Mouse (Mus musculus) lung, embryonic 15.5 days (tissue): ENCODE measurements around the gene Rtn2. TPM values are rescaled to one million over a fixed set of nuclear protein-coding genes. Genes with fewer than 3 reads are reported as not detected.

Experiments used
- ATAC-seq: fragments of 200-750 bp; cut with Nextera tagmentation; 2 replicates; pipeline ENCODE4 v1.8.0; 2017; ENCODE audit warnings: moderate number of reproducible peaks, borderline replicate concordance; ENCODE audit not compliant: low FRiP score, low TSS enrichment; ENCODE audit errors: extremely low read depth
- H3K27ac ChIP-seq: fragments of 300-500 bp; sonication (generic); 2 replicates; pipeline ENCODE4 v1.5.1; 2015; ENCODE audit warnings: moderate library complexity, mild to moderate bottlenecking, inconsistent platforms
- H3K27me3 ChIP-seq: fragments of 300-500 bp; sonication (generic); 2 replicates; pipeline ENCODE4 v1.6.1; 2015; ENCODE audit warnings: inconsistent platforms
- H3K36me3 ChIP-seq: fragments of 300-500 bp; sonication (generic); 2 replicates; pipeline ENCODE4 v1.6.1; 2015; ENCODE audit warnings: inconsistent platforms
- H3K4me1 ChIP-seq: fragments of 300-500 bp; sonication (generic); 2 replicates; pipeline ENCODE4 v1.6.1; 2015; ENCODE audit warnings: inconsistent platforms
- H3K4me2 ChIP-seq: fragments of 300-500 bp; sonication (generic); 2 replicates; pipeline ENCODE4 v1.6.1; 2015; ENCODE audit warnings: inconsistent platforms, mild to moderate bottlenecking, moderate library complexity
- H3K4me3 ChIP-seq: fragments of 300-500 bp; sonication (generic); 2 replicates; pipeline ENCODE4 v1.5.1; 2015; ENCODE audit warnings: mild to moderate bottlenecking, inconsistent platforms
- H3K9ac ChIP-seq: fragments of 300-500 bp; sonication (generic); 2 replicates; pipeline ENCODE4 v1.6.1; 2015; ENCODE audit warnings: inconsistent platforms
- H3K9me3 ChIP-seq: fragments of 300-500 bp; sonication (generic); 2 replicates; pipeline ENCODE4 v1.6.1; 2016; ENCODE audit warnings: inconsistent platforms
- WGBS: fragments of 180-500 bp; shearing (Covaris S2); methylation state at CpG from one replicate; pipeline ENCODE4 v1.1.7; 2015; 5-methylcytosine and 5-hydroxymethylcytosine counted together
- polyA plus RNA-seq: library from polyadenylated mRNA; unstranded; fragments of >200 nt; fragmentation: Nextera tagmentation; extraction: Ambion mirVana; gene quantifications from 2 replicates; pipeline ENCODE4 v1.2.1, GENCODE M21; 2015

Rtn2 gene
- polyA plus RNA-seq, 1 experiment from 2014 or later, result 11.4 TPM

DNA sequence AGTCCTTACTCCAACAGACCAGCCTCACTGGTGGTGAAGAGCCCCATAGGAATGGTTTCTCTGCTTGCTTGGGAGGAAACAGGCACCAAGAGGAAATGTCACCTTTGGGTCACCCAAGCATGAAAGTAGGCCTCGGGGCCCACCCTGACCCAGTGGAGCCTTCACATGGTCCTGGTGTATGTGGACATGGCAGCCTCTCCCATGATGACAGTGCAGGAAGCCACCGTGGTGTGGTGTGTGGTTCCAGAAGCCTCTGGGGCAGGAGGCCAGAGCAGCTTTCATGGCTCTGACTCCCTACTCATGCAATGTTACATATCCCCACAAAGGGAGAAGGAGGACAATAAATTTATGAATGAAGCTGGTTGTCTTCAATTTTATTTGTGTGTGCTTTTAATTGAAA lies 34.9 kb upstream of the Rtn2 start:
- 94% methylated on average over 2 of the region's 2 CpGs for WGBS
- no peak overlapping the region for H3K27ac ChIP-seq
- H3K27me3 ChIP-seq, result no peaks in the 10 kb centered on the region
- H3K36me3 ChIP-seq, result peaks cover 24% of the 10 kb centered on the region
- no peak overlapping the region for H3K4me2 ChIP-seq
- no peak overlapping the region for H3K4me3 ChIP-seq
- no peak overlapping the region for H3K9ac ChIP-seq
- no peaks in the 10 kb centered on the region for H3K4me1 ChIP-seq
- no peaks in the 10 kb centered on the region for H3K9me3 ChIP-seq
- no peak for ATAC-seq

DNA sequence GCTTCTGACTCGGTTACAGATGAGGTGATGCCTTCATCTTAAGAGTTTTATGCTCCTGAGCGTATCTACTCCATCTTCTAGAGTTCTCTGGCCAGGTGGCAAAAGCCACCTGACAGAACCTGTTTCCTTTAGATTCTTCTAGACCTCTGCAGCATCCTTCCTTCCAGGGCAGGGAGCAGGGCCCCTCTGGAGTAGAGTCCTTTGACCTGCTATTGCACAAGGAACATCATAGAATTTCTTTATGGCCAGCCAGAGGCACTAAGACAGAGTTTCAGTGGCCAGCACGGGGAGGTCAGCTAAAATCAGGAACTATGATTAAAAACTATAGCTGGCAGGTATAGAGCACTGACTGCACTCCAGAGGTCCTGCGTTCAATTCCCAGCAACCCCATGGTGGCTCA lies 30.3 kb upstream of the Rtn2 start:
- no peak for ATAC-seq
- H3K9me3 ChIP-seq, result no peaks in the 10 kb centered on the region
- H3K27me3 ChIP-seq, result no peaks in the 10 kb centered on the region
- no peak overlapping the region for H3K4me2 ChIP-seq
- H3K9ac ChIP-seq, result no peak overlapping the region
- no peak overlapping the region for H3K27ac ChIP-seq
- no peaks in the 10 kb centered on the region for H3K4me1 ChIP-seq
- peaks cover 30% of the 10 kb centered on the region for H3K36me3 ChIP-seq
- WGBS, result 73% methylated on average over 4 of the region's 4 CpGs
- no peak overlapping the region for H3K4me3 ChIP-seq

DNA sequence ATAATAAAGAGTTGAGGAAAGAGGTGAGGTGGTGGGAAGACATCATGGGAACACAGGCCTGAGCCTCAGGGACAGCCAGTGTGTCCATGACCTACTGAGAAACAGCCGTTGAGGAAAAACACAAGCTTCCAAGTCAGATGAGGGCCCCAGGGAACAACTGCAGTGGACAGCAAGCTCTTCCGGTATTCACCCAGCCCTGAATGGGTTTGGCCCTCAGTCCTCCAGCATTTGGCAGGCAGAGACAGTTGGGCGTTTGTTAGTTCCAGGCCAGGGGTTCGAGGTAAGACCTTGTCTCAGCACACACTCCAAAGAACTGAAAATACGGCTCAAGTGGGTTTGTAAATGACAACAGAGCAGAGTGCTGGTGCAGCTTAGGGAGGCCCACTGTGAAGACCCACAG lies 29.0 kb upstream of the Rtn2 start:
- ATAC-seq, result no peak
- 0 out of 2 replicates have a peak, but pooled peaks cover 3% of the 10 kb centered on the region for H3K4me1 ChIP-seq
- peaks cover 39% of the 10 kb centered on the region for H3K36me3 ChIP-seq
- WGBS, result 45% methylated on average over 5 of the region's 5 CpGs
- H3K27ac ChIP-seq, result no peak overlapping the region
- no peaks in the 10 kb centered on the region for H3K9me3 ChIP-seq
- H3K9ac ChIP-seq, result no peak overlapping the region
- H3K4me2 ChIP-seq, result no peak overlapping the region
- H3K27me3 ChIP-seq, result no peaks in the 10 kb centered on the region
- H3K4me3 ChIP-seq, result no peak overlapping the region

DNA sequence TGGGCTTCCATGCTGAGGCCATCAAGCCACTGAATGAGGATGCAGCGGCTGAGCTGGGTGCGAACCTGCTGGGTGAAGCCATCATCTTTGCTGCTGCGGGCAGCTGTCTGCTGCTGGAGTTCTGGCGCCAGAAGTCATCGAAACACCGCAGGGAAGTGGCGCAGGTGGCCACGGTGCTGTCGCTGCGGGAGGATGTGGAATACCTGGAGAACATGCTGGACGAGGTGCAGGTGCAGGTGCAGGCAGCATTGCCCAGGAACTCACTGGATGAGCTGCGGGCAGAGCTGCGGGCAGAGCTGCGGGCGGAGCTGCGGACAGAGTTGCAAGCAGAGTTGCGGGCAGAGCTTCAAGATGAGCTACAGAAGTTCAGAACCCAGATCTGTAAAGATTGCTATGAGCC lies 27.0 kb upstream of the Rtn2 start:
- no peak for ATAC-seq
- 84% methylated on average over 17 of the region's 17 CpGs for WGBS
- H3K27ac ChIP-seq, result no peak overlapping the region
- 0 out of 2 replicates have a peak, but pooled peaks cover 3% of the 10 kb centered on the region for H3K4me1 ChIP-seq
- H3K9ac ChIP-seq, result no peak overlapping the region
- no peak overlapping the region for H3K4me3 ChIP-seq
- no peaks in the 10 kb centered on the region for H3K27me3 ChIP-seq
- no peak overlapping the region for H3K4me2 ChIP-seq
- no peaks in the 10 kb centered on the region for H3K9me3 ChIP-seq
- H3K36me3 ChIP-seq, result peaks cover 59% of the 10 kb centered on the region

DNA sequence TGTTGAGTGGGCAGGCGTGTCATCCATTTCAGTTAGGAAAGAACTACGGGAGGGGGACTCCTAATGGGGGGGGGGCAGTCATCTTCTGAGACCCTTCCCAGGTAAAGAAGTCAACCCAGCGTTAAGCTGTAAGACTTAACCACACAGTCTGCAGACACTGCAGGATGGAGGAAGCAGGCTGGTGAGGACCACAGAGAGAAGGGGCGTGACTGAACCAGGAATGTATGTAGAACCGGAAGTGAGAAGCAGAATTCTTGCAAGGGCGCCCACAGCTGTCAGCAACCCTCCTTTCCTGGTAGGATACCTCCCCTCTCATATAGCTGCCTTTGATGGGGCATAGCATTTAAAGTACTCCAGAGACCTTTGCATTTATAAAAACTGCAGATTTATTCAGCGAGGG lies 25.9 kb upstream of the Rtn2 start:
- H3K36me3 ChIP-seq, result peaks cover 70% of the 10 kb centered on the region

DNA sequence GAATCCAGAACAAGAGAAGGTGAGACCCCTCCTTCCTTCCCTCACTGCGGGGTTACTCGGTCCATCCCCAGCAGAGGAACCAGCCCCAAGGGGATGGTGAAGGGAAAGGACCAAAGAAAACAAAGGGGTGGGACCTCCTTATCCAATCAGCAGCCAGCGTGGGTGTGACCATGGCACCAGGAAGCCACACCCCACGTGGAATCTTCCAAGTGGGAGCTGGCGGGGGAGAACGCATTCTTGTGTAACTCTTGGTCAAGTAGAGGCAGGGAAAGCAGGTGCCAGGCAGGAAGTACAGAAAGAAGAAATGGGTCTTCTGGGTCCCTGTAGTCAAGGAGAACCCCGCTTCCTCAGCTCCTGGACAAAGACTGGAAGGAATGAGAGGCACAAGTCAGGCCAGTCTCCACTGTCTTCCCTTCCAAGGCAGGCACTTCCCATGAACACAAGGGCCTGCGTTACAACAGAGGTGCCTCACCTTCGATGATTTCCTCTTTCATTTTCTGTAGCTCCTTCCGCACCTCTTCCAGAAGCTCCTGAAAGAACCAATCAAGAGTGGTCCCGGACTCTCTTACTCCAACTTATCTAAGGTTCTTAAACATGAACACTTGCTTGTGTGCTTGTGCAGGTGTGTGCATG lies 24.9 kb upstream of the Rtn2 start:
- ATAC-seq, result peak; percentile 82
- 34% methylated on average over 11 of the region's 11 CpGs for WGBS
- Histone ChIP-seq H3K4me2 (no peak overlapping the region), H3K36me3 (peaks cover 80% of the 10 kb centered on the region), H3K9me3 (no peaks in the 10 kb centered on the region), H3K4me3 (no peak overlapping the region), H3K9ac (no peak overlapping the region), H3K27me3 (no peaks in the 10 kb centered on the region), H3K27ac (0 out of 2 replicates have a peak overlapping the region, but pooled peaks have one; percentile 1), H3K4me1 (0 out of 2 replicates have a peak, but pooled peaks cover 3% of the 10 kb centered on the region)

More for the DNA sequence above, 25.9 kb upstream of the Rtn2 start:
- 75% methylated on average over 7 of the region's 7 CpGs for WGBS
- no peak overlapping the region for H3K4me2 ChIP-seq
- H3K9me3 ChIP-seq, result no peaks in the 10 kb centered on the region
- H3K9ac ChIP-seq, result no peak overlapping the region
- no peak overlapping the region for H3K4me3 ChIP-seq
- no peaks in the 10 kb centered on the region for H3K27me3 ChIP-seq
- ATAC-seq, result no peak
- no peak overlapping the region for H3K27ac ChIP-seq
- H3K4me1 ChIP-seq, result 0 out of 2 replicates have a peak, but pooled peaks cover 3% of the 10 kb centered on the region

DNA sequence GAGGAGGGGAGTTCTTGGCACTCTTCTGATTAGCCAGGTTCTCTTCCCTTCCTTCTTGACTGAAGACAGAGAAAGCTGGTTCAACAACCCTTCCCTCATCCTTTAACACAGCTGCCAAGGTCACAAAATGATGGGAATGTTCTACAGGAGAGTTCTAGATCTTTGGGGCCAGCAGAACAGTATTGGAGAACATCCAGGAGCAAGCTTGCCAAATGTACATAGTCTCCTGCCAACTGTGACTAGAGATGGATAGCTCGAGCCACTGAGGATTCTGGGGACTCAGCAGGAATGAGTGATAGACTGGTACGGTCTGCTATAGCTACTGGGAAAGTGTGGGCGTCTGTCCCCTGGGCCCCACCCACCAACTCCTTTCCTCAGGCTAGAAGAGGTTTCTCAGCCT lies 24.1 kb upstream of the Rtn2 start:
- Histone ChIP-seq H3K27ac (0 out of 2 replicates have a peak overlapping the region, but pooled peaks have one; percentile 1), H3K36me3 (peaks cover 88% of the 10 kb centered on the region), H3K9me3 (no peaks in the 10 kb centered on the region), H3K9ac (no peak overlapping the region), H3K4me1 (0 out of 2 replicates have a peak, but pooled peaks cover 3% of the 10 kb centered on the region), H3K4me2 (no peak overlapping the region), H3K27me3 (no peaks in the 10 kb centered on the region), H3K4me3 (no peak overlapping the region)
- 72% methylated on average over 3 of the region's 3 CpGs for WGBS
- no peak for ATAC-seq

DNA sequence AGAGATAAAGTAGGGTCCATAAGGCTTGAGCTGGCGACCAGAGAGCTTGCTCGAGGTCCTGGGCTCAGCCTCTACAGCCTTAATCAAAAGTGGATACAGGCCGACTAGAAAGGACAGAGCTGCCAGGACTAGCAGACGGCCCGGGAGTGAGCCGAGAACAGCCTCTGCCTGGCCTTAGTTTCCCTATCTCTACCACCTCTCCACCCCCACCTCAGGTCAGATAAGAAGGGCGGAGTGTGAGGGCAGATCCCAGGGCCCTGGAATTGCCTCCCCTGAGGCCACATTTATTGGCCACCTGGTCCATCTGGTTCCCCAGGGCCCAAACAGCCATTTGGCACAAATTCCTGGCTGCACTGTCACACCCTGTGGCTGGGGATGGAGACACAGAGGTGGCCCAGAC lies 17.3 kb upstream of the Rtn2 start:
- H3K9ac ChIP-seq, result no peak overlapping the region
- 70% methylated on average over 7 of the region's 7 CpGs for WGBS
- H3K4me1 ChIP-seq, result peaks cover 39% of the 10 kb centered on the region
- no peak overlapping the region for H3K4me2 ChIP-seq
- no peak for ATAC-seq
- no peak overlapping the region for H3K27ac ChIP-seq
- no peak overlapping the region for H3K4me3 ChIP-seq
- no peaks in the 10 kb centered on the region for H3K27me3 ChIP-seq
- peaks cover 60% of the 10 kb centered on the region for H3K36me3 ChIP-seq
- H3K9me3 ChIP-seq, result no peaks in the 10 kb centered on the region

DNA sequence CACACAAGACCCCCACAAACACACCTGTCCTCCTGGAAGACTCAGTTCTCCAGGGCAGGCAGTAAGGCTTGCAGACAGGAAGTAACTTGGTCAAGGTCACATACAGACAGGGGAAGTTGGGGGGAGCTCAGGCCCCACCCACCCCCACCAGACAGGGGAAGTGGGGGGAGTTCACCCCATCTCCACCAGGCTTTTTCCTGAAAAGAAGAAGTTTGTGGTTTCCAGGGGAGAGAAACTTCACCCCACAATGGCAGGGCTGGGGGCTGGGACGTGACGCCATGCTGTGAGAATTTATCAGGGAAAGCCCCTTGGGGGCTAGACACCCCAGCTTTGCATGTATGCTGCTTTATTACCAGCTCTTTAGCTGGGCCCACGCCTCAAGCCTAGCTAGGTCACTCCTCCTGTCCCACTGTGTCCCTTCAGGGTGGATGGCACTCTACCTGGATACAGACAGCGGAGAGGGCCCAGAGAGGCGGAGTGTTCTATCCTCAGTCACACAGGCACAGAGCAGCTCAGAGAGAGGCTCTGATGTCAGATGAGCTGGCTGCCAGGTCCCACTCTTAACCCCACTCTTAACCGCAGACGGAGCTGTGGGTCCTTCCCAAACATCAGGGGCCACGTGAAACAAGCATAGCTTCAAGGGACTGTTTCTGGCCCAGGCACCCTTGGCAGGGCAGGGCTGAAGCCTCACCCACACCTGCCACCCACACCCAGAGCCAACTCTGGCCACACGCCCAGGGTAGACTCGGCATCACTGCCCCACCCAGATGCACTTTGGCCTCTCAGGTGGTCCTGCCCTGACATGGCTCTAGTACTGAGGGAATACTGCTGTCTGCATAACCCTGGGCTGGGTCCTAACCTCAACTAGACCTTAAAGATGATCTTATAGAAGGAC lies 16.2 kb upstream of the Rtn2 start:
- H3K36me3 ChIP-seq, result peaks cover 49% of the 10 kb centered on the region
- WGBS, result 65% methylated on average over 10 of the region's 10 CpGs
- no peak overlapping the region; the same call in 1 of the 2 replicates for H3K4me2 ChIP-seq
- no peak overlapping the region for H3K4me3 ChIP-seq
- no peaks in the 10 kb centered on the region for H3K9me3 ChIP-seq
- no peak for ATAC-seq
- no peak overlapping the region for H3K9ac ChIP-seq
- H3K27ac ChIP-seq, result 0 out of 2 replicates have a peak overlapping the region, but pooled peaks have one; percentile 31
- H3K27me3 ChIP-seq, result no peaks in the 10 kb centered on the region
- H3K4me1 ChIP-seq, result peaks cover 39% of the 10 kb centered on the region

DNA sequence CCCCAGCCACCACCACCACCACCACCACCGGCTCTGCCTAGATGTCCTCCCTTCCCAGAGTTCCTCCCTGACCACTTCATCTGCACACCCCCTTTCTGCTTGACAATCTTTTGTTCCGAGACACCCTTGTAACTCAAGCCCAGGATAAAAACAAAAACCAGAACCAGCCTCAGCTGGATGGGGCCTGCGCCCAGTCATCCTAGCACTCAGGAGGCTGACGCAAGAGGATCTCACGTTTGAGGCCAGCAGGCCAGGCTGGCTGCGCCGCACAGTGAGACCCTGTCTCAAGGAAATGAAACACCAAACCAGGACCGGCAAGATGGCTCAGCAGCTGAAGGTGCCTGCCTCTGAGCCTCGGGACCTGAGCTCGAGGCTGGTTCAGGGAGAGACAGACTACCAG lies 15.4 kb upstream of the Rtn2 start:
- Histone ChIP-seq H3K4me1 (peaks cover 39% of the 10 kb centered on the region), H3K4me3 (no peak overlapping the region), H3K36me3 (peaks cover 41% of the 10 kb centered on the region), H3K4me2 (peak overlapping the region; percentile 6; the same call in 1 of the 2 replicates), H3K27ac (peak overlapping the region; percentile 31; the same call in 1 of the 2 replicates), H3K9ac (no peak overlapping the region), H3K9me3 (no peaks in the 10 kb centered on the region), H3K27me3 (no peaks in the 10 kb centered on the region)
- WGBS, result 44% methylated on average over 10 of the region's 10 CpGs
- ATAC-seq, result no peak

DNA sequence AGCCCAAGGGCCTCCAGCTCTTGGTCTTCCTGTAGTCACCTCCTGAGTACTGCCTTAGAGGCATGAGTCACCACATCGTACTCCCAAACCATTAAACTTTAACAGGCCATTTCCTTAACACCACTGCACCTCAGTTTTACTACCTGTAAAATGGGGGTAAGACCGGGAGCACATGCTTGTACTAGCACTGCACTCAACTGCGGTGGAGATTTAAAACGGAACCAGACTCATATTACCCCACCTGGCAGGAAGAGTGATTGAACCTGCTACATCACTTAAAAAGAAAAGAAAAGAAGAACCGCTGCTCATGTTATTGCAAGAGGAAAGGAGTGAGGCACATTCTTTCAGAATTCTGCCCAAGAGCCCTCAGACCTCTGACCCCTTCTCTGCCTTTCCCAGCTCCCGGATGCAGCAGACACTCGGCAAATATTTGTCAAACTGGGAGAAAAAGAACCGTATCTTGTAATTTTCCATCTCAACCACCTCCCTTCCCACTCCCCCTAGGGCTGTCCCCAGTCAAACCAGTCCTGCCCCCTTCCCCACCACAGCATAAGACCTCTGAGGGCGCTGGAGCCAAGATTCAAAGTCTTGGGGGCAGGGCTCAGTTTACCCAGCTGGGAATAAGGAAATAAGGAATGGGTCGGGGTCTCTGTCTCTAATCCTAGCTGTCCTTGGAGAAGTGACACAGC lies 13.3 kb upstream of the Rtn2 start:
- Histone ChIP-seq H3K27ac (peak overlapping the region; percentile 97), H3K27me3 (no peaks in the 10 kb centered on the region), H3K9ac (peak overlapping the region; percentile 86), H3K4me2 (peak overlapping the region; percentile 95), H3K4me1 (peaks cover 39% of the 10 kb centered on the region), H3K9me3 (no peaks in the 10 kb centered on the region), H3K4me3 (peak overlapping the region; percentile 75), H3K36me3 (peaks cover 20% of the 10 kb centered on the region)
- 17% methylated on average over 10 of the region's 10 CpGs for WGBS
- ATAC-seq, result peak; percentile 47
